Mouse (Mus musculus): ENCODE results near the gene Slc35g3. TPM values are rescaled to one million over a fixed set of nuclear protein-coding genes. Genes with fewer than 3 reads are reported as not detected.

Gene Slc35g3
- polyA plus RNA-seq, 1 experiment from 2014 or later, result not detected

DNA sequence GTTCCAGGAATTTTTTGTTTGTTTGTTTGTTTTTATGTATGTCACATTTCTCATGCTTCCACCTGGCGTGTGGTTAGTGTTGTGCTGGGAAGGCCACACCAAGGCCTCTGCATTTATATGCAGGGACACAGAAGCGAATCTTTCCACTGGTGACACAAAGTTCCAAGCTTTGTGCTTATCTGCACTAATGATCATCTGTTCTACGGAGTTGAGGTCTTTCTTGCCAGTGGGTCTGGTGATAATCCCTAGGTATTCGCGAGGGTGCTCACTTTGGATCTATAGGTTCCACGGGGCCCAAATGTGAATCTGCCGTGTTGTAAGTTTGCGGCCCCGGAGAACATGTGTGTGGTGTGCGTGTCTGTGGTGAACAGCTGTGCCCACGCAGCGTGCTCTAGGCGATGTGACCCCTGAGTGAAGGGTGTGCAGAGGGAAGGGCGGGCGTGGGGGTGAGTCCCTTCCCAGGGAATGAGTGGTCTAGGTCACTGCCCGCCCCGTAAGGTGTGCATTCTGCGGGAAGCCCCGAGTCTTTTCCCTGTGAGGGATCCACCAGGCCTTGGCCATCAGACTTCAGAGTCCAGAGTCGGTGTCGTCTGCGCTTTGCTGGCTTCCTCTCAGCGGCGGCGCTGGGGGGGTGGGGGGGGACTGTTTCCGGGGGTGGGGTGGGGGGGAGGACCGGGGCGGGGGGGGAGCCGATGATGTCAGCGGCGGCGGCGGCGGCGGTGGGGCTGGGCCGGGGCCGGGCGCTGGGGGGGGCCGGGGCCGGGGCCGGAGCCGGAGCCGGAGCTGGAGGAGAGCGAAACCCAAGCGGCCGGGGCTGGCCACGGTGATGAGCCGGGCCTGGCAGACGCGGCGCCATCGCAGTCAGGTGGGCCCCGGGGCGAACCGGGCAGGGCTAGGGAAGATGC lies 3.7 kb upstream of the Slc35g3 start, which contains the start of gene Zbtb4:
Zbtb4 (plus strand) TSS at position 692 of the 905 bp plus-strand sequence.
- Histone ChIP-seq H3K4me2 (ENCODE audit: low read length) (peak within 1 kb of the TSS; percentile 67), H3K9ac (ENCODE audit: low read length) (peak within 1 kb of the TSS; percentile 94), H3K36me3 (ENCODE audit: control insufficient read depth, insufficient read depth, low read length) (no peaks in the 10 kb centered on the region), H3K27ac (ENCODE audit: low read depth) (peak within 1 kb of the TSS; percentile 84), H3K9me3 (ENCODE audit: control insufficient read depth, low read length) (no peaks in the 10 kb centered on the region), H3K4me3 (ENCODE audit: low read depth, low read length) (peak within 1 kb of the TSS; percentile 77), H3K27me3 (replicated peaks; ENCODE audit: control insufficient read depth, insufficient read depth, low read length) (no peaks in the 10 kb centered on the region), H3K4me1 (replicated peaks; ENCODE audit: control insufficient read depth, insufficient read depth, low read length) (peaks cover 17% of the 10 kb centered on the region)
- ATAC-seq (replicated peaks; ENCODE audit: low FRiP score, low TSS enrichment, low read depth) (peak; percentile 57), DNase-seq (ENCODE audit: low spot score) (peak; percentile 76)
- 20% methylated on average over 36 of the region's 55 CpGs for WGBS

- no peaks in the 10 kb centered on the region for H3K27me3 ChIP-seq (replicated peaks; ENCODE audit: control insufficient read depth, insufficient read depth, low read length)
- no peak for ATAC-seq (replicated peaks; ENCODE audit: low FRiP score, low TSS enrichment, low read depth)
- H3K27ac ChIP-seq (ENCODE audit: low read depth), result no peak overlapping the region
- H3K4me3 ChIP-seq (ENCODE audit: low read depth, low read length), result no peak overlapping the region
- H3K9me3 ChIP-seq (ENCODE audit: control insufficient read depth, low read length), result no peaks in the 10 kb centered on the region
- no peak overlapping the region for H3K9ac ChIP-seq (ENCODE audit: low read length)
- H3K36me3 ChIP-seq (ENCODE audit: control insufficient read depth, insufficient read depth, low read length), result no peaks in the 10 kb centered on the region
- no peak for DNase-seq (ENCODE audit: low spot score)
- H3K4me2 ChIP-seq (ENCODE audit: low read length), result no peak overlapping the region
- WGBS, result 68% methylated on average over 7 of the region's 7 CpGs
- peaks cover 27% of the 10 kb centered on the region for H3K4me1 ChIP-seq (replicated peaks; ENCODE audit: control insufficient read depth, insufficient read depth, low read length)
Observed at GRCm38 (mm10) chr11:69763551-69763950, 1.8 kb upstream of the Slc35g3 start.

DNA sequence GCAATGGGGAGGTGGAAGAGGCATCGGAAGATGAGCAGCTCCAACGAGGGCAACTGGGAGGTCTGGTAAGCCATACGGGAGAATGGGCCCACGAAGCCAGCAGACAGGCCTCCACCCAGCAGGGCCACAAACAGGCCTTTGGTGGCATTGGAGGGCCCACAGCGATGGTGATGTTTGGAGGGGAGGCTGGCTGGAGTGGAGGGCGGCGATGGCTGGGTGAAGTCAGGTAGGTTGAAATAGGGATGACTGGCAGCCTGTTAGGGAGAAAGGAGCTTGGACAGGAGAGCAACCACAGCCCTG lies 917 bp downstream of the Slc35g3 start:
- no peaks in the 10 kb centered on the region for H3K36me3 ChIP-seq (ENCODE audit: control insufficient read depth, insufficient read depth, low read length)
- ATAC-seq (replicated peaks; ENCODE audit: low FRiP score, low TSS enrichment, low read depth) (no peak), DNase-seq (ENCODE audit: low spot score) (no peak)
- no peak overlapping the region for H3K9ac ChIP-seq (ENCODE audit: low read length)
- H3K4me3 ChIP-seq (ENCODE audit: low read depth, low read length), result no peak overlapping the region
- no peaks in the 10 kb centered on the region for H3K9me3 ChIP-seq (ENCODE audit: control insufficient read depth, low read length)
- WGBS, result 92% methylated on average over 7 of the region's 7 CpGs
- H3K27ac ChIP-seq (ENCODE audit: low read depth), result no peak overlapping the region
- H3K27me3 ChIP-seq (replicated peaks; ENCODE audit: control insufficient read depth, insufficient read depth, low read length), result no peaks in the 10 kb centered on the region
- H3K4me1 ChIP-seq (replicated peaks; ENCODE audit: control insufficient read depth, insufficient read depth, low read length), result peaks cover 29% of the 10 kb centered on the region
- no peak overlapping the region for H3K4me2 ChIP-seq (ENCODE audit: low read length)

- Histone ChIP-seq H3K4me3 (ENCODE audit: low read depth, low read length) (no peak overlapping the region; the same call in 1 of the 2 replicates), H3K27me3 (replicated peaks; ENCODE audit: control insufficient read depth, insufficient read depth, low read length) (no peaks in the 10 kb centered on the region), H3K9ac (ENCODE audit: low read length) (no peak overlapping the region), H3K27ac (ENCODE audit: low read depth) (peak overlapping the region; percentile 99; the same call in 1 of the 2 replicates), H3K4me1 (replicated peaks; ENCODE audit: control insufficient read depth, insufficient read depth, low read length) (peaks cover 32% of the 10 kb centered on the region), H3K36me3 (ENCODE audit: control insufficient read depth, insufficient read depth, low read length) (no peaks in the 10 kb centered on the region), H3K4me2 (ENCODE audit: low read length) (peak overlapping the region; percentile 93), H3K9me3 (ENCODE audit: control insufficient read depth, low read length) (no peaks in the 10 kb centered on the region)
- DNase-seq (ENCODE audit: low spot score), result no peak
- ATAC-seq (replicated peaks; ENCODE audit: low FRiP score, low TSS enrichment, low read depth), result no peak
- WGBS, result 79% methylated on average over 14 of the region's 14 CpGs
Observed at GRCm38 (mm10) chr11:69760160-69760900, 1.4 kb downstream of the Slc35g3 start.

DNA sequence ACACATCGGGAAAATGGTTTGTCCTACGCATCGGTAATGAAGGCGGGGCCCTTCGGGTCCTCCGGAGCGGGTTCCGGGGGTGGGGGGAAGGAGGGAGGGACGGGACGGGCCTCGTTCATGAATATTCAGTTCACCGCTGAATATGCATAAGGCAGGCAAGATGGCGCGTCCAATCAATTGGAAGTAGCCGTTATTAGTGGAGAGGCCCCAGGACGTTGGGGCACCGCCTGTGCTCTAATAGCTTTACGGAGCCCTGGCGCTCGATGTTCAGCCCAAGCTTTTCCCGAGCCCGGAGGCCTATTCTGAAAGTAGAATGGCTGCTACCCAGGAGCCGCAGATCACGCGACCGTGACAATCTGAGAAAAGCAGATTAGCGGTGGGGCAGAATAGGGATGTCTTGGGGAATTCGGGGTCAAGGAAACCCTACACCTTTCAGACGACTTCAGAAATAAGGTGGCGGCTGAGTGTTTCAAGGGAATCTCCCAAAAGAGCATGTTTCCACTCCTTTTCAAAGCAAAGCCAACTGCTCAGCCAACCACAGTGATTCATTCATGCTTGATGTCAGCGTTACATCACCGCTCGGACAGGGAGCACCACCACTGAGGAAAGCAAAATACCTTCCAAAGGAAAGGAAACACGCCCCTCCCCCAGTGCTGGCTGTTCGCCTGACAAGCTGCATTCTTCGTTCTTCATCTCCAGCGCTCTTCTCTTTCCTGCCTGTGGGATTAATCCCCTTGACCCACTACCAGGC lies 2.6 kb downstream of the Slc35g3 start:
- peaks cover 40% of the 10 kb centered on the region for H3K4me1 ChIP-seq (replicated peaks; ENCODE audit: control insufficient read depth, insufficient read depth, low read length)
- peak overlapping the region; percentile 56 for H3K4me3 ChIP-seq (ENCODE audit: low read depth, low read length)
- no peaks in the 10 kb centered on the region for H3K27me3 ChIP-seq (replicated peaks; ENCODE audit: control insufficient read depth, insufficient read depth, low read length)
- ATAC-seq (replicated peaks; ENCODE audit: low FRiP score, low TSS enrichment, low read depth), result peak; percentile 82
- WGBS, result under 1% methylated on average over 37 of the region's 37 CpGs
- peak; percentile 91 for DNase-seq (ENCODE audit: low spot score)
- peak overlapping the region; percentile 89 for H3K9ac ChIP-seq (ENCODE audit: low read length)
- peak overlapping the region; percentile 99 for H3K27ac ChIP-seq (ENCODE audit: low read depth)
- H3K9me3 ChIP-seq (ENCODE audit: control insufficient read depth, low read length), result no peaks in the 10 kb centered on the region
- H3K36me3 ChIP-seq (ENCODE audit: control insufficient read depth, insufficient read depth, low read length), result no peaks in the 10 kb centered on the region
- H3K4me2 ChIP-seq (ENCODE audit: low read length), result peak overlapping the region; percentile 93

- H3K4me1 ChIP-seq (replicated peaks; ENCODE audit: control insufficient read depth, insufficient read depth, low read length), result peaks cover 41% of the 10 kb centered on the region
- H3K9me3 ChIP-seq (ENCODE audit: control insufficient read depth, low read length), result no peaks in the 10 kb centered on the region
- under 1% methylated on average over 36 of the region's 36 CpGs for WGBS
- peak within 1 kb of the TSS; percentile 93 for H3K4me2 ChIP-seq (ENCODE audit: low read length)
- no peaks in the 10 kb centered on the region for H3K36me3 ChIP-seq (ENCODE audit: control insufficient read depth, insufficient read depth, low read length)
- H3K27me3 ChIP-seq (replicated peaks; ENCODE audit: control insufficient read depth, insufficient read depth, low read length), result no peaks in the 10 kb centered on the region
- peak within 1 kb of the TSS; percentile 89 for H3K9ac ChIP-seq (ENCODE audit: low read length)
- ATAC-seq (replicated peaks; ENCODE audit: low FRiP score, low TSS enrichment, low read depth), result peak; percentile 95
- H3K27ac ChIP-seq (ENCODE audit: low read depth), result peak within 1 kb of the TSS; percentile 99
- DNase-seq (ENCODE audit: low spot score), result peak; percentile 99
- peak within 1 kb of the TSS; percentile 56 for H3K4me3 ChIP-seq (ENCODE audit: low read depth, low read length)
Observed at GRCm38 (mm10) chr11:69758478-69758970, 3.2 kb downstream of the Slc35g3 start, which contains the start of gene Polr2a. Polr2a (minus strand) TSS chr11:69758637.

DNA sequence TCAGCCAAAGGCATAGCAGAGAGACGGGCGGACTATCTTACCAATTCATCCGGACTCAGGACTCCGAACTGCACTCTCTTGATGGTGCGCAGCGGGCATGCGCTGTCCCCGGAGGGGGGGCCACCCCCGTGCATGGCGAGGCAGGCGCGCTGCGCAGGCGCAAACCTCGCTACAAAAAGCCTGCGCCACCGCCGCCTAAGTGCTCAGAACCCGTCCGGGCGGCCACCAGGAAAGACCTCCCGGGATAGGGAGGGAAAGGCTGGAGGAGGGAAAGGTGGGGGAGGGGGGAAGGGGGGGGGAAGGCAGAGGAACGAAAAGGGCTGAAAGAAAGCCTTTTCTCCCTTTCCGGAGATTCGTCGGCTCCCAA lies 3.7 kb downstream of the Slc35g3 start:
- Histone ChIP-seq H3K4me2 (ENCODE audit: low read length) (peak overlapping the region; percentile 93), H3K27ac (ENCODE audit: low read depth) (peak overlapping the region; percentile 99), H3K36me3 (ENCODE audit: control insufficient read depth, insufficient read depth, low read length) (no peaks in the 10 kb centered on the region), H3K9ac (ENCODE audit: low read length) (peak overlapping the region; percentile 89), H3K27me3 (replicated peaks; ENCODE audit: control insufficient read depth, insufficient read depth, low read length) (no peaks in the 10 kb centered on the region), H3K4me1 (replicated peaks; ENCODE audit: control insufficient read depth, insufficient read depth, low read length) (peaks cover 41% of the 10 kb centered on the region), H3K9me3 (ENCODE audit: control insufficient read depth, low read length) (no peaks in the 10 kb centered on the region), H3K4me3 (ENCODE audit: low read depth, low read length) (peak overlapping the region; percentile 56)
- whole genome bisulfite sequencing, result under 1% methylated on average over 26 of the region's 26 CpGs
- peak; percentile 93 for DNase-seq (ENCODE audit: low spot score)
- ATAC-seq (replicated peaks; ENCODE audit: low FRiP score, low TSS enrichment, low read depth), result peak; percentile 84

Measured in intestine, embryonic 14.5 days (tissue).